Mouse (Mus musculus): ENCODE data around the gene Pakap. TPM values are rescaled to one million over a fixed set of nuclear protein-coding genes. Genes with fewer than 3 reads are reported as not detected.

Pakap gene
- polyA plus RNA-seq, 1 experiment from 2014 or later, result 57.2 TPM

DNA sequence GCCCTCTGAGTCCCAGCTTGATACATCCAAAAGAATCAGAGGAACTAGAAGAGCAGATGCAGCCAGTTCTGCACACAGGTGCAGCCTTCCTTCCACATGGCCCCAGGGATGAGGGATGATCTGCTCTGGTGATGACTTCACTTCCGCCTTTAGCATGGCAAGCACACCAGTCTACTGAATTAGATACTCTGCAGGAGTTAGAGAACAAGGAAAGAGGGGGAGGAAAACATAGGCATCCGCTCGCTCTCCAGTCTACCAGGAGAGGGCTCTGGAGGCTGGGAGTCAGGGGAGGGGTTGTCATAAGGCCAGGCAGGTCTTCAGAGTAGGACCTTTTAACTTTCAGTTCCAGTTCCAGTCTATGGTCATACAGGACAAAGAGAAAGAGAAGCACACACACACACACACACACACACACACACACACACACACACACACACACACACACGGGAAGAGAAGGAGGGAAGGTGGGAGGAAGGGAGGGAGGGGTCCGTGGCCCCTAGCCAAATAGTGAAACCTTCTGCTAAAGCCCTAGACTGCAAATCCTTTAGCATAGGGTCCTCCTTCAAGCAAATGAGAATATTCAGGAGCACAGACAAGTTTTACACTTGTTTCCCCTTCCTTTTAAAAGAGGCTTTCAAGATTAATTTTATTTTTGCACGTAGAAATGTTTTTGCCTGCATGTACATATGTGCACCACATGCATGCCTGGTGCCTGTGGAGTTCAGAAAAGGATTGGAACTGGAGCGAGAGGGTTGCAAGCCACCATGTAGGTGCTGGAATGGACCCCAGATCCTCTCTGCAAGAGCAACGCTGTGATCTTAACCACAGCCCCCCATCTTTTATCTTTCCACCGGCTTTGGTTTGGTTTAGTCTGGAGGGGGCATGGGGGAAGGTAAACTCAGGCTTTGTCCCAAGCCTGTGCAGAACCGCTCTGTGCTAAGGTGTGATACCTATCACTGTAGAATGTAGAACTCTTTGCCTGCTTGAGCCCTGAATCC is 346.5 kb downstream of the Pakap start:
- peak overlapping the region; percentile 55 for H3K4me2 ChIP-seq
- 58% methylated on average over 10 of the region's 10 CpGs for WGBS
- no peaks in the 10 kb centered on the region for H3K4me1 ChIP-seq (ENCODE audit: insufficient read depth)
- no peaks in the 10 kb centered on the region; the same call in 1 of the 2 replicates for H3K9me3 ChIP-seq (ENCODE audit: low read depth, low read length)
- H3K27ac ChIP-seq (ENCODE audit: low read depth), result peak overlapping the region; percentile 25
- peak overlapping the region; percentile 27 for H3K4me3 ChIP-seq (ENCODE audit: low read depth, low read length)
- peak; percentile 41 for TF ChIP-seq CTCF (IDR thresholded peaks at IDR 0.05; ENCODE audit: low read depth)
- no peaks in the 10 kb centered on the region for H3K36me3 ChIP-seq (ENCODE audit: insufficient read depth)
- no peaks in the 10 kb centered on the region for H3K27me3 ChIP-seq (ENCODE audit: insufficient read depth, low read length)
- no peak overlapping the region for H3K9ac ChIP-seq
- peak; percentile 23 for DNase-seq
- 0 out of 2 replicates have a peak, but pooled peaks have one; percentile 26 for ATAC-seq (ENCODE audit: insufficient read depth)

DNA sequence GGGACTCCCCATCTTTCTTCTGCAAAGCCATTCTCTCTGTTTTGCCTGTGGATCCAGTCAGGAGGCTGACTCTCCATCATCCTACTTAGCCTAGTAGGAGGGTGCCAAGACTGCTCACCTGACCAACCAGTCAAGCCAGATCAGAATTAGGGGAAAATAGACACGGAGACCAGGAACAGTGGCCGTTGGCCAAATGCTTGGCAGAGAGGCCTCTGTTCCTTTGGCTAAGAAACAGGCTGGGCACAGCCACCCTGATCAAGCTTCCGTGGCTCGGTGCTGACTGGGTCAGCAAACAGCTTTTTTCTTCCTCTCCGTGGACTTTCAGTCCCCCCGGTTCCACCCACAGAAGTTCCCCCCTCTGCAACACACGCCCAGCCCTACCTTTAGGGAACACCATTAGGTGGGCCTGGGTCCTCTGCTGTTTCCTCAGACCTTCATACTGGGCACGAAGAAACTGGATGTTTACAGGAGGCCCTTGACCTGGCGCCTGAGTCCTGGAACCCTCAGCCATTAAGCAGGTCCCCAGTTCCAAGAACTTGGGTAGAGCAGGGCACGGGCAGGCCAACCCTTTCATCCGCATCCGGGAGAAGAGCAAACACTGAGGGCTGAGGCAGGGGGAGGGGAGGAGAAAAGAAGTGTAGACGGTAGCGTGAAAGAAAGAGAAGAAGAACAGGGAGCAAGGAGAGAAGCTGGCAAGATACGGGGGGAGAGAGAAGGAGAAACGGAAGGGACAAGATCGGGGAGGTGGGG is 347.4 kb downstream of the Pakap start:
- H3K4me2 ChIP-seq, result peak overlapping the region; percentile 55
- no peaks in the 10 kb centered on the region for H3K4me1 ChIP-seq (ENCODE audit: insufficient read depth)
- peak overlapping the region; percentile 4; the same call in 1 of the 2 replicates for H3K9ac ChIP-seq
- no peaks in the 10 kb centered on the region for H3K36me3 ChIP-seq (ENCODE audit: insufficient read depth)
- WGBS, result 28% methylated on average over 17 of the region's 17 CpGs
- TF ChIP-seq CTCF (IDR thresholded peaks at IDR 0.05; ENCODE audit: low read depth), result no peak
- ATAC-seq (ENCODE audit: insufficient read depth) (peak; percentile 50; the same call in 1 of the 2 replicates), DNase-seq (peak; percentile 37)
- no peaks in the 10 kb centered on the region for H3K27me3 ChIP-seq (ENCODE audit: insufficient read depth, low read length)
- H3K9me3 ChIP-seq (ENCODE audit: low read depth, low read length), result no peaks in the 10 kb centered on the region; the same call in 1 of the 2 replicates
- H3K4me3 ChIP-seq (ENCODE audit: low read depth, low read length), result peak overlapping the region; percentile 27
- peak overlapping the region; percentile 25 for H3K27ac ChIP-seq (ENCODE audit: low read depth)

DNA sequence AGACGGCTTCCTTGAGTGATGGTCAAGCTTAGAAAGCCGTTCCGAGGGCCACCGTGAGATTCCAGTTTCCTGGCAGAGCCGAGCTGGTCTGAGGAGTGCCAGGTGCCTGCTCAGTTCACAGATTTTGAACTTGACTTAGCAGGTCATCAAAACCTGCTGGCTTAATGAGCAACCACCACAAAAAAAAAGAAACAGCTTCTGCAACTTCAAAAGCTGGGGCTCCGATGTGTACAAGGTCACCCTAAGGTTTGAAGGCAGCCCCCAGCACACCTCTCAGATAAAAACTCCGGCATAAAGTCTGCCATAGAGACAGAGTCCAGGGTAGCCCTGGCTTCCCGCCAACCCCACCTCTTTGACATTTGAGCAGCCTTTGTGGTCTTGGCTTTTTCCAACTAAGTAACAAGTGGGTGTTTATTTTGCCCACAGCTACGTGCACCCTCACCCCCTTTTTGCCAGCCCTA is 348.3 kb downstream of the Pakap start, which contains the start of gene D630039A03Rik:
TSS of gene D630039A03Rik (minus strand) at position 97 of the 461 bp plus-strand sequence.
- Histone ChIP-seq H3K36me3 (ENCODE audit: insufficient read depth) (no peaks in the 10 kb centered on the region), H3K27ac (ENCODE audit: low read depth) (peak within 1 kb of the TSS; percentile 25), H3K9ac (peak within 1 kb of the TSS; percentile 4; the same call in 1 of the 2 replicates), H3K4me2 (peak within 1 kb of the TSS; percentile 55), H3K27me3 (ENCODE audit: insufficient read depth, low read length) (no peaks in the 10 kb centered on the region), H3K4me3 (ENCODE audit: low read depth, low read length) (peak within 1 kb of the TSS; percentile 27), H3K9me3 (ENCODE audit: low read depth, low read length) (no peaks in the 10 kb centered on the region; the same call in 1 of the 2 replicates), H3K4me1 (ENCODE audit: insufficient read depth) (no peaks in the 10 kb centered on the region)
- 0 out of 2 replicates have a peak, but pooled peaks have one; percentile 11 for ATAC-seq (ENCODE audit: insufficient read depth)
- TF ChIP-seq CTCF (IDR thresholded peaks at IDR 0.05; ENCODE audit: low read depth), result no peak
- peak; percentile 60 for DNase-seq
- WGBS, result 11% methylated on average over 9 of the region's 9 CpGs

DNA sequence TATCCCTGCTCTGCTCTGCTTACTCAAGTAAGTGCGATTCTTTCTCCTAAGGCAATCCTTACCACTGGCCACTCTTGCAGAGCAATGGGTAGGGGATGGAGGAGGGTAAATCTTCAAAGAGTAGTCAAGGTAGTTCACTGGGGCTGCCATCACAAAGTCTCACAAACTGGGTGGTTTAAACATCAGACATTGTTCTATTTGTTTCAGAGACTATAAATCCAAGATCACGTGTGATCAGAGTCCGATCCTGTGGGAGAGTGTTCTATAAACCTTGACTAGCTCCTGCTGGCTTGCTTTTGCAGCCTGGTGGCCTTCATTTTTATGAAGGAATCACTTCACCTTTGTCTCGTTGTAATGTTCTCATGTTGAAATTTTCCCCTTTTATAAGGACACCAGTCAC is 348.7 kb downstream of the Pakap start:
- H3K27ac ChIP-seq (ENCODE audit: low read depth), result peak overlapping the region; percentile 25; the same call in 1 of the 2 replicates
- no peaks in the 10 kb centered on the region for H3K27me3 ChIP-seq (ENCODE audit: insufficient read depth, low read length)
- DNase-seq, result no peak
- ATAC-seq (ENCODE audit: insufficient read depth), result no peak
- no peaks in the 10 kb centered on the region for H3K36me3 ChIP-seq (ENCODE audit: insufficient read depth)
- H3K4me1 ChIP-seq (ENCODE audit: insufficient read depth), result no peaks in the 10 kb centered on the region
- H3K9me3 ChIP-seq (ENCODE audit: low read depth, low read length), result no peaks in the 10 kb centered on the region; the same call in 1 of the 2 replicates
- H3K9ac ChIP-seq, result no peak overlapping the region
- WGBS, result 61% methylated on average over 4 of the region's 4 CpGs
- H3K4me2 ChIP-seq, result peak overlapping the region; percentile 55; the same call in 1 of the 2 replicates
- no peak for TF ChIP-seq CTCF (IDR thresholded peaks at IDR 0.05; ENCODE audit: low read depth)
- H3K4me3 ChIP-seq (ENCODE audit: low read depth, low read length), result no peak overlapping the region

DNA sequence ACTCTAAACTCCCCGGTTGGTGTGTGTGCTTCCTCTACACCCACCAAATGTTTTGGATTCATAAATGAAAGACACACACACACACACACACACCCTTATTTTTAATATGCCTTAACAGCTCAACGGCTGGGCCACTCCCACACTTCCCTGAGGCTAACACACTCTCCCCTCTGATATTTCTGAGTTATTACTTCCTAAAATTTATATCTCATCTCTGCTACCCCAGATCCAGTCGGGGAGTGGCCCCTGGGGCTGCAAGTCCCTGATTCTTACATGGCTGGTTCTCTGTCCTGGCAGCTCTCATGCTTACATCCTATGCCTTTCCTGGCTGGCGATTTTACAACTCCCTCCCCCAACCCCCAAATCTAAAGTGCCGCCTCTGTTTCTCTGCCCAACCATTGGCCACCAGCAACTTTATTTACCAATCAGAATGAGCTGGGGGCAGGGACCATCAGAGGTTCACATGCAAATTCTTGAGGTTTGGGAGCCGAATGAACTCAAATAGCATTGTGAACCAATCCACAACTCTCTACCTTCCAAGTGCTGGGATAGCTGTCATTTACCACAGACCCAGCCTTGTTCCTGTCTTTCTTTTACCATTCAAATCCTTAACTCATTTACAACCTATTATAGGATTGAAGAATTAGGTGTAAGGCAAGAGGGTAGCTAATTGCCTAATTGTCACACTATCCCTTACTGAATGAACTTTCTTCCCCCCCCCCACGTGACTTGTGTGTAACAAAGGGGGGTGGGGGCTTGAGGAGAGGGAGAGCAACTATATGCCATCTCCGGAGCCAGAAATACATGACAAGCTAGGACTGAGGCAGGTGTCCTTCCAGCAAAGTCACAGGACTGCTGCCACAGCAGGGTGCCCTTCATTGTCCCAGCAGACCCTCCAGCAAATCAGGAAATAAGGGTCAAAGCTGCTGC is 351.8 kb downstream of the Pakap start:
- Histone ChIP-seq H3K9ac (no peak overlapping the region), H3K27ac (ENCODE audit: low read depth) (no peak overlapping the region), H3K36me3 (ENCODE audit: insufficient read depth) (no peaks in the 10 kb centered on the region), H3K27me3 (ENCODE audit: insufficient read depth, low read length) (no peaks in the 10 kb centered on the region), H3K4me2 (no peak overlapping the region), H3K4me3 (ENCODE audit: low read depth, low read length) (no peak overlapping the region), H3K9me3 (ENCODE audit: low read depth, low read length) (no peaks in the 10 kb centered on the region), H3K4me1 (ENCODE audit: insufficient read depth) (peaks cover 7% of the 10 kb centered on the region)
- ATAC-seq (ENCODE audit: insufficient read depth) (0 out of 2 replicates have a peak, but pooled peaks have one; percentile 23), DNase-seq (peak; percentile 60)
- WGBS, result 23% methylated on average over 8 of the region's 8 CpGs
- TF ChIP-seq CTCF (IDR thresholded peaks at IDR 0.05; ENCODE audit: low read depth), result no peak

DNA sequence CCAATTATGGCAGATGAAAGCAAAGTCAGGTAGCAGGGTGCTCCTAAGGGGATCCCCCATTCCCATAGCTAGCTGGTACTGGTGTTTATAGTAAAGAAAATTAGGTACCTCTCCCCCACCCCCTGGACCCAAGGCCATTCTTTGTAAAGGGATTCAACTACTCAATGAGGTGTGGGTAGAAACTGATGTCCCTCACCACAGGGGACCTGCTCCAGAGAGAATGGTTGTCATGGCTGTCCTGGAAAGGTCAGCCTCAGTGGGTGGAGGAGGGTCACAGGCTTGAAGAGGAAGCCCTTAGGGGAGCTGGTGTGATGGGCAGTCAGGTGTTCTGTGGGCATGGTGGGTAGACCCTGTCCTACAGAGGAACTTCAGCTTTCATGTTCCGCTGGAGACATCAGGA is 352.5 kb downstream of the Pakap start:
- peaks cover 7% of the 10 kb centered on the region for H3K4me1 ChIP-seq (ENCODE audit: insufficient read depth)
- H3K4me3 ChIP-seq (ENCODE audit: low read depth, low read length), result no peak overlapping the region
- ATAC-seq (ENCODE audit: insufficient read depth), result no peak
- 65% methylated on average over 1 of the region's 1 CpGs for WGBS
- H3K4me2 ChIP-seq, result no peak overlapping the region
- no peaks in the 10 kb centered on the region for H3K27me3 ChIP-seq (ENCODE audit: insufficient read depth, low read length)
- no peaks in the 10 kb centered on the region for H3K36me3 ChIP-seq (ENCODE audit: insufficient read depth)
- DNase-seq, result no peak
- H3K27ac ChIP-seq (ENCODE audit: low read depth), result no peak overlapping the region
- TF ChIP-seq CTCF (IDR thresholded peaks at IDR 0.05; ENCODE audit: low read depth), result no peak
- H3K9ac ChIP-seq, result no peak overlapping the region
- no peaks in the 10 kb centered on the region for H3K9me3 ChIP-seq (ENCODE audit: low read depth, low read length)
